Mouse (Mus musculus) kidney, adult 2 months (tissue): ENCODE measurements around the gene Erbin.

Experiments
- CTCF ChIP-seq: fragments of 200-500 bp; conservative IDR thresholded peaks from 2 replicates; pipeline ENCODE4 v1.5.1; 2011; ENCODE audit warnings: low read depth, mild to moderate bottlenecking, control low read depth, low read length, moderate library complexity, mixed read lengths; ENCODE audit not compliant: insufficient read depth, insufficient read length
- POLR2A ChIP-seq: fragments of 200-500 bp; IDR thresholded peaks from one replicate; pipeline ENCODE4 v1.6.1; 2011; ENCODE audit warnings: low read depth, low read length, control low read depth

GRCm38 (mm10) chr13:103859041-103859440 lies 61.3 kb downstream of the Erbin start:
- TF ChIP-seq CTCF (no peak), POLR2A (no peak)
